Mouse (Mus musculus) thymus, postnatal 4 days (tissue): ENCODE data around the gene Cep70.

ENCODE experiments used
- DNase-seq: peaks from one replicate; pipeline ENCODE4 v3.0.0; 2021

Cep70 gene

DNA sequence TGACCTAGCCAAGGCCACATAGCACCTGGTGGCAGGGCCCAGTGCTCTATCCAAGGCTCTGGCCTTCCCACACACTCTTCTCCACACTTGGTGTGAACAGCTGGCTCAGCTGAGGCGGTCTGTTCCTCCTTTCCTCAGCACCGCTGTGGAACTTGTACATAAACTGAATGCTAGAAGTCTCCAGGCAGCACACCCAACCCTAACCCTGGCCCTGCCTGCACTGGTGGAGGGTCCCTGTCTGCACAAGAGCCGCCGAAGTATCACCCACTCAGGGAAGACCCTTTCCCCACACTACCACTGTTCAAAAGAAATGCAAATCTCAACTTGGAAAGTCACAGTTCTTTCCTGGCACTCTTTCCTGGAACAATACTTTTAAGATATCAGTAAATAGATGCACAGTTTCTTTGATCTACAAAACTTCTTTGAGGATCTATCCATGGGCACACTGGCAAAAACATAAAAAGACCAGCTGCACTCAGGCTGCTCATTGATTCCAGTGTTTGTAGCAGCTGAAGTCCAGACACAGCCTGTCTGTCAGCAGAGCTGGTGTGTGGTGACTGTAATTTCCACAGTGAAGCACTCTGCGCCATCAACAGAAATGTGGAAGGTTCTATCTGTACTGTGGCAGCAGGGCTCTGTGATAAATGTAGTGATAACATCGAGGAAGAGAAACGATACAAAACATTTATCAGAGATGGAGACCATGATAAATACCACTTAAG lies 82.2 kb downstream of the Cep70 start:
- no peak for DNase-seq

GRCm38 (mm10) chr9:99325961-99326360 lies 82.8 kb downstream of the Cep70 start:
- DNase-seq: no peak

DNA sequence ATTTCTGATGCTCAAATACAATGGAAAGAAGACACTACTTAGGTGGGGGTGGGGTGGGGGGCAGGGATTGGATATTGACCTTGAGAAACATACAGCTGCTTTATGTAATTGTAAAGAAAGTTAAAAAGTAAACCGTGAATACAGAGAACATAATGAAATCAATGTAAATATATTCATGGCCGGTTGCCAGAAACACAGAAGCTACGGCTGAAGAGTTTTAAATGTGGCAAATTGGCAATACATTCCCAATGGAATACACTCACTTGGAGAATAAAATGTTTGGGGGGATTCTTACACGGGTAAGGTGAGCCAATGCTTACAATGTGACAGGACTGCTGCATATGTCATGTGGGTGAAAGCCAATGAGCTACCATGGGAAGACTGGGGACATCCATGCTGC lies 83.7 kb downstream of the Cep70 start:
- no peak for DNase-seq

- DNase-seq: no peak
Observed at GRCm38 (mm10) chr9:99336538-99336937, 93.4 kb downstream of the Cep70 start.

GRCm38 (mm10) chr9:99338293-99338692 lies 95.1 kb downstream of the Cep70 start:
- no peak for DNase-seq

DNA sequence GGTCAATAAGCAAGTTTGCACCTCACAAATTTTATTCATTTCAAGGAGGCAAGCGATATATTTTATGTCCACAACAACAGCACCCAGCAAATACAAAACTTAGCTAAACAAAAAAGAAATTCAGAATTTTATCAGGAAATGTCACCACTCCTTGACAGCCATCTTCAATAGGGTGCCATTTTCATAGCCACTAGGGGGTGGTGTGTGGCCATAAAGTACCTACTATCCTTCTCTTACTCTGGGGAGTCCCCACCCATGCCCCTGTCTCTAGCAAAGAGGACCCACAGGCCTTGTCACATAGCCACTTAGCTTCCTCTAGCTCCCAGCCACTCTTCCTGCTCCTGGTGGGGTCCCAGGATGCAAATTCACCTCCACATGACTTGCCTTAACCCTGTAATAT lies 96.0 kb downstream of the Cep70 start:
- no peak for DNase-seq

GRCm38 (mm10) chr9:99340126-99340525 lies 97.0 kb downstream of the Cep70 start:
- no peak for DNase-seq

DNA sequence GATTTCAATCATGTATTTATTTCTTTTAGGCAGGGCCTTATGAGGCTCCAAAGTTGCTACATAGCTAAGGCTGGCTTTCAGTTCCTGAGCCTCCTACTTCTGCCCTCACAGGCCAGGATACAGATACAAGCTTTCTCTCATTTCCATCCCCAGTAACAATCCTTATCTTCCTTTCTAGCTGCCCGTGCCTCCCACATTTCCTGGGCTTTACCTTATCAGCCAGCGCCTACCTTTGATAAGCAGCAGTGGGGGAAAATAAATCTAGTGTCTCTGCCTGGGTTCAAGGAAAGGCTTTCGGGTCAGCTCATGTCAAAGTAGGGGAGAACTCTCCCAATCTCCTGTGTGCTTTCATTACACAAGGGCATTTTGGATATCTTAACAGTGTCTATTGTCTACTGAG lies 98.4 kb downstream of the Cep70 start:
- DNase-seq: no peak

DNA sequence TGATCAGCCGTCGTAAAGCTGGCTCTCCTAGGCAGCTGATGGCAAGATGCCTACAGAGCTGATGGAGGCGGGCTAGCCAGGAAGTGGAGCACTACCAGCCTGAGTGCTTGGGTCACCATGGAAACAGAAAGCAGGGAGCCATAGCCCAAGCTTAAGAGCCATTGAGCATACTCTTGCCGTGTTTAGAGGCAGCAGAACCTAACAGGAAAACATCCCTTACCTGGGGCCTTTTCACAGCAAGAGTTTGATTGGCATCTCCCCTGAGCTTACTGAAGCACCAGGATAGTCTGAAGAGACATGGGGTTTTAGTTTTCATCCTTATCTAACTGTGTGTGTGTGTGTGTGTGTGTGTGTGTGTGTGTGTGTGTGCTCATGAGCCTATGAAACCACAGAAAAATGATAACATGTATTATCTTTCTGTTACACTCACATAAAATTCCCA lies 102.2 kb downstream of the Cep70 start:
- no peak for DNase-seq
